In genomic region chr3:9403255-9404050, GRCm38 (mm10) we compare ENCODE assay signal across 9 mouse cellular contexts.
DNase-seq lines count a peak whose midpoint lies in the region; ATAC-seq and TF ChIP-seq lines count a peak whose summit lies in the region.
"Had no signal": no experiment of that assay in that cellular context is flagged by ENCODE, and none has a peak within 500 bp of the region (broad histone marks: within the 10 kb centered on the region; RNA-seq: fewer than 3 reads in every experiment).

No protein-coding gene starts in this region.

- TF ChIP-seq CTCF in G1E (IDR thresholded peaks at IDR 0.05; ENCODE audit: low read depth, low read length): no peak

- ATAC-seq in heart, embryonic 13.5 days (ENCODE audit: extremely low read depth, insufficient number of reproducible peaks, low FRiP score, low TSS enrichment): no peak
- peak; percentile 75 for ATAC-seq in G1E (ENCODE audit: extremely low read depth, insufficient number of reproducible peaks, low FRiP score, poor library complexity, severe bottlenecking)
- ATAC-seq in granulocyte monocyte progenitor cell, adult 5-6 weeks (replicated peaks; ENCODE audit: poor library complexity, severe bottlenecking): peak; percentile 7; the same call in 1 of the 2 replicates

- 53% methylated on average over 5 of the region's 5 CpGs for WGBS in heart, embryonic 13.5 days

- no peaks in the 10 kb centered on the region for H3K27me3 ChIP-seq in heart, embryonic 13.5 days (replicated peaks)
- 0 out of 2 replicates have a peak, but pooled peaks cover under 1% of the 10 kb centered on the region for H3K27me3 ChIP-seq in G1E (ENCODE audit: insufficient read depth, low read length)
- H3K27me3 ChIP-seq in megakaryocyte, embryonic 14.5 days (replicated peaks): peaks cover 33% of the 10 kb centered on the region

- no peaks in the 10 kb centered on the region for H3K9me3 ChIP-seq in heart, embryonic 13.5 days
- no peaks in the 10 kb centered on the region for H3K9me3 ChIP-seq in G1E (replicated peaks)
- peaks cover 7% of the 10 kb centered on the region for H3K9me3 ChIP-seq in megakaryocyte, embryonic 14.5 days

- H3K36me3 ChIP-seq in heart, embryonic 13.5 days: no peaks in the 10 kb centered on the region
- peaks cover 17% of the 10 kb centered on the region for H3K36me3 ChIP-seq in G1E (replicated peaks)
- H3K36me3 ChIP-seq in megakaryocyte, embryonic 14.5 days (replicated peaks; ENCODE audit: low read length): peaks cover 3% of the 10 kb centered on the region

- 0 out of 2 replicates have a peak overlapping the region, but pooled peaks have one; percentile 18 for H3K4me2 ChIP-seq in heart, embryonic 13.5 days

- H3K4me3 ChIP-seq in heart, embryonic 13.5 days: no peak overlapping the region
- no peak overlapping the region; the same call in 1 of the 2 replicates for H3K4me3 ChIP-seq in G1E (ENCODE audit: low read depth, low read length)
- H3K4me3 ChIP-seq in megakaryocyte, embryonic 14.5 days (replicated peaks): peak overlapping the region; percentile 86

- H3K9ac ChIP-seq in heart, embryonic 13.5 days: no peak overlapping the region

- peaks cover 83% of the 10 kb centered on the region for H3K4me1 ChIP-seq in heart, embryonic 13.5 days
- peaks cover 27% of the 10 kb centered on the region for H3K4me1 ChIP-seq in G1E (ENCODE audit: insufficient read depth, low read depth, low read length)
- peaks cover 79% of the 10 kb centered on the region for H3K4me1 ChIP-seq in megakaryocyte, embryonic 14.5 days

- DNase-seq in heart, postnatal 4 days: no peak
- DNase-seq in G1E (ENCODE audit: low spot score): no peak
- DNase-seq in urinary bladder, postnatal 4 days (ENCODE audit: low spot score in 2 of 2): no peak
- no peak for DNase-seq in ovary, postnatal 14 days (ENCODE audit: low spot score)
- DNase-seq in thymus, postnatal 0 days (ENCODE audit: low spot score): no peak
- DNase-seq: cerebellum, postnatal 14 days had no signal

- H3K27ac ChIP-seq in heart, embryonic 13.5 days (replicated peaks): peak overlapping the region; percentile 51
